Mouse (Mus musculus) forebrain, embryonic 14.5 days (tissue): ENCODE measurements at regions not wholly inside any gene's neighbourhood (a gene's known extent, or its start where the extent isn't known, plus 50 kb on each side); places are given as distances from the start of the nearest gene placed in this dataset.

ENCODE experiments used
- ATAC-seq: fragments of 200-750 bp; cut with Nextera tagmentation; 2 replicates; pipeline ENCODE4 v1.8.0; 2017; ENCODE audit warnings: mild to moderate bottlenecking, moderate library complexity
- DNase-seq: peaks from one replicate; pipeline ENCODE4 v3.0.0-alpha.2; 2015; ENCODE audit warnings: low spot score
- H3K27ac ChIP-seq: fragments of 300-500 bp; sonication (generic); 2 replicates; pipeline ENCODE4 v1.5.1; 2014; ENCODE audit warnings: low read depth, mild to moderate bottlenecking, control low read depth, low read length, moderate library complexity
- H3K27me3 ChIP-seq: fragments of 300-500 bp; sonication (generic); replicated peaks from 2 replicates; pipeline ENCODE4 v1.6.1; 2014; ENCODE audit warnings: low read length, control low read depth, mixed read lengths; ENCODE audit not compliant: control insufficient read depth, insufficient read depth
- H3K36me3 ChIP-seq: fragments of 300-500 bp; sonication (generic); 2 replicates; pipeline ENCODE4 v1.6.1; 2014; ENCODE audit warnings: low read length, control low read depth; ENCODE audit not compliant: control insufficient read depth, insufficient read depth
- H3K4me1 ChIP-seq: fragments of 300-500 bp; sonication (generic); 2 replicates; pipeline ENCODE4 v1.6.1; 2014; ENCODE audit warnings: antibody characterized with exemption, low read length, control low read depth; ENCODE audit not compliant: control insufficient read depth, insufficient read depth
- H3K4me2 ChIP-seq: fragments of 300-500 bp; sonication (generic); 2 replicates; pipeline ENCODE4 v1.6.1; 2014; ENCODE audit warnings: mild to moderate bottlenecking, control low read depth, low read length
- H3K4me3 ChIP-seq: fragments of 300-500 bp; sonication (generic); 2 replicates; pipeline ENCODE4 v1.5.1; 2014; ENCODE audit warnings: low read depth, low read length, control low read depth
- H3K9ac ChIP-seq: fragments of 300-500 bp; sonication (generic); 2 replicates; pipeline ENCODE4 v1.6.1; 2014; ENCODE audit warnings: mild to moderate bottlenecking, low read length, control low read depth, moderate library complexity
- H3K9me3 ChIP-seq: fragments of 300-500 bp; sonication (generic); replicated peaks from 2 replicates; pipeline ENCODE4 v1.6.1; 2016; ENCODE audit warnings: low read length, control low read depth, mixed read lengths; ENCODE audit not compliant: control insufficient read depth
- WGBS: fragments of 180-500 bp; shearing (Covaris S2); extraction: QIAGEN DNeasy Blood & Tissue Kit; methylation state at CpG from one replicate; pipeline ENCODE4 v1.1.7; 2014; 5-methylcytosine and 5-hydroxymethylcytosine counted together

DNA sequence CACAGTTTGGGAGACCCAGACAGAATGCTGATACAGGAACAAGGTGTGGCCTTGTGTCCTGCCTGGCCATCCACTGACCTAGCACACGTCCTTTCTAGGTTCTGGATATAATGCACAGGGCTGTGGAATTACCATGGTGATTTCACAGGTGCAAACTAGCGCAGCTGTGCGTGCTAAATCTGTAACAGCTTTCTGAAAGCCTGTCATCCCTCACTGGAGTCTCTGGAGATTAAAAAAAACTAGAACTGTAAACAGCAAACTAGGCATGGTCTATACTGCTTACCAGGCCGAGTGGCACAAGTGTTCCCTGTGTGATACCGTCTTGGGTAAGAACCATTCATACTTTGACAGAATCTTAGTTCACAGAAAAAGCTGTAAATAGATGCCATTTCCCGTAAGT, 69.9 kb upstream of the Tmtc1 start:
- no peaks in the 10 kb centered on the region for H3K36me3 ChIP-seq
- no peaks in the 10 kb centered on the region for H3K9me3 ChIP-seq
- no peak overlapping the region for H3K27ac ChIP-seq
- no peaks in the 10 kb centered on the region for H3K27me3 ChIP-seq
- ATAC-seq (no peak), DNase-seq (no peak)
- no peak overlapping the region for H3K9ac ChIP-seq
- no peak overlapping the region for H3K4me2 ChIP-seq
- no peak overlapping the region for H3K4me3 ChIP-seq
- H3K4me1 ChIP-seq = no peaks in the 10 kb centered on the region
- 77% methylated on average over 6 of the region's 6 CpGs for WGBS

GRCm38 (mm10) chr6:148513134-148513533, 68.9 kb upstream of the Tmtc1 start:
- H3K4me3 ChIP-seq = no peak overlapping the region
- no peak overlapping the region for H3K4me2 ChIP-seq
- H3K4me1 ChIP-seq = no peaks in the 10 kb centered on the region
- ATAC-seq (no peak), DNase-seq (no peak)
- H3K9me3 ChIP-seq = no peaks in the 10 kb centered on the region
- H3K27ac ChIP-seq = no peak overlapping the region
- H3K27me3 ChIP-seq = no peaks in the 10 kb centered on the region
- no peak overlapping the region for H3K9ac ChIP-seq
- no peaks in the 10 kb centered on the region for H3K36me3 ChIP-seq
- WGBS = 78% methylated on average over 2 of the region's 2 CpGs

DNA sequence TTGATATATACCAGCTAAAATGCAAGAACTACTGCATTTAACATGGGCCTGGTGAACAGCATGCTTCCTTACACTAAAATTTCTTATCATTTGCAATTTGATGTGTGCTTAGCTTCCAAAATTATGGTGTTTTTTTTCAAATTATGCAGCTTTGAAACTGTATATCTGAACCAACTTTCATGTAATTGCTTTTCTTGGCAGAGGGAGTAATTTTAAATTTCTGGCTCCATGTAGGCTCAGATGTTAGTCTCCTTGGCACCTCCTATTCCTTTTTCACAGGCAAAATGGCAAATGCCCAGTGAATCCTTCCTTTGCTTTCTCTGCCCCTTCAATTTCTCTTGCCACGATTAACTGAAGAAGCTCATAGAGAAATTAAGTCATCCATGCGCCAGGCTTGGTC, 61.1 kb upstream of the Tmtc1 start:
- 80% methylated on average over 2 of the region's 2 CpGs for WGBS
- Histone ChIP-seq H3K9ac (no peak overlapping the region), H3K27me3 (no peaks in the 10 kb centered on the region), H3K27ac (no peak overlapping the region), H3K9me3 (no peaks in the 10 kb centered on the region), H3K4me2 (no peak overlapping the region), H3K36me3 (no peaks in the 10 kb centered on the region), H3K4me3 (no peak overlapping the region), H3K4me1 (no peaks in the 10 kb centered on the region)
- peak; percentile 56 for DNase-seq
- no peak for ATAC-seq

DNA sequence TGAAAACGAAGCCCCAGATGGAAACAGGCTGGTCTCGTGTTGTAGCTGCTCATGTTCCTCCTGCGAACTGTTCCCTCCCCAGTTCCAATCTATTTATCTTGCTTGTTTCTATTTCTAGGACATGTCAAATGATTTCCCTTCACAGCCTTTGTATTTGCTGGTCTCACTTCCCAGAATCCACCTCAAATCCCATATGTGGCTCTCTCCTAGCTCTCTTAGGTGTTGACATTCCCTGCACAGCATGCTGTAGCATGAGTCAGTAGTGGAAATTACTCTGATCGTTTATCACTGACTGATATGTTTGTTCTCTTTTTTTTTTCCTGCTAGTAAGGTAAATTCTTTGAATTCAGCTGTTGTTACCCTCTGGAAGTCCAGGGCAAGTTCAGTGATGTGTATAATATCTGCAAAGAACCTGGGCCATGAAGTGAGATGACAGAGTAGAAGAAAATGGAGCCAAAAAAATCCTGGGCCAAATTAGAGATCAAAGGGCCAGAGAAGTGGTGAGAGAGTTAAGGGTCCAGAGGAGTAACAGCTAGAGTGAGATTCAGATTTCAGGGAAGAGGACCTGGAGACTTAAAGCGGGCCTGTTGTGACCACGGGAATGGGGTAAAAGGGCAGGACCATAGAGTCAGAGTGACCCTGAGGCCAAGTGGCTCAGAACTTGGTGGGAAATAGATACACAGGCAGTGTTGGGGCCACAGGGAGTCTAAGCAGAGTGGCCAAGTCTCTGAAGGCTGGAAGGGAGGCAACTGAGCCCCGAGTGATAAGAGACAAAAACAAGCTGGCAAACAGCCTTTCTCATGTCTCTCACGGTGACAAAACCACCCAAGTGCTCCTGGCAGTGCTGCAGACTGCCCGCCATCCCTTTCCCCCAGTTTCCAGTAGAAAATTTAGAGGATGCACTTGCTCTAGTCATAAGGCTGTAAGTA, 56.3 kb upstream of the Tmtc1 start:
- H3K9ac ChIP-seq = no peak overlapping the region
- H3K36me3 ChIP-seq = no peaks in the 10 kb centered on the region
- DNase-seq (no peak), ATAC-seq (no peak)
- no peaks in the 10 kb centered on the region for H3K27me3 ChIP-seq
- H3K27ac ChIP-seq = no peak overlapping the region
- H3K9me3 ChIP-seq = no peaks in the 10 kb centered on the region
- no peak overlapping the region for H3K4me3 ChIP-seq
- no peaks in the 10 kb centered on the region for H3K4me1 ChIP-seq
- WGBS = 79% methylated on average over 9 of the region's 9 CpGs
- no peak overlapping the region for H3K4me2 ChIP-seq
